Mouse (Mus musculus): Measurements from ENCODE around the gene Hspa4.
A peak's percentile ranks its signal among the peaks of the same experiment; 100 is the strongest.

Gene Hspa4

GRCm38 (mm10) chr11:53252186-53253119 is 47.8 kb downstream of the Hspa4 start:
- Histone ChIP-seq H3K36me3 (ENCODE audit: insufficient read depth, low read length) (peaks cover 11% of the 10 kb centered on the region), H3K9me3 (ENCODE audit: low read length) (no peaks in the 10 kb centered on the region; the same call in 1 of the 2 replicates), H3K4me1 (replicated peaks; ENCODE audit: low read depth, low read length) (peaks cover 33% of the 10 kb centered on the region), H3K4me3 (replicated peaks; ENCODE audit: low read length) (no peak overlapping the region), H3K27me3 (ENCODE audit: insufficient read depth, low read length) (no peaks in the 10 kb centered on the region)
- TF ChIP-seq CTCF (conservative IDR thresholded peaks at IDR 0.05; ENCODE audit: low read length) (no peak), POU5F1 (IDR thresholded peaks at IDR 0.05; ENCODE audit: borderline replicate concordance, low read length) (no peak)

- Histone ChIP-seq H3K4me3 (replicated peaks; ENCODE audit: low read length) (no peak overlapping the region), H3K9me3 (ENCODE audit: low read length) (no peaks in the 10 kb centered on the region; the same call in 1 of the 2 replicates), H3K36me3 (ENCODE audit: insufficient read depth, low read length) (no peaks in the 10 kb centered on the region), H3K27me3 (ENCODE audit: insufficient read depth, low read length) (no peaks in the 10 kb centered on the region), H3K4me1 (replicated peaks; ENCODE audit: low read depth, low read length) (peaks cover 22% of the 10 kb centered on the region; the same call in 1 of the 2 replicates)
- TF ChIP-seq NANOG (IDR thresholded peaks at IDR 0.05; ENCODE audit: borderline replicate concordance, low read length) (no peak), POU5F1 (IDR thresholded peaks at IDR 0.05; ENCODE audit: borderline replicate concordance, low read length) (no peak), CTCF (conservative IDR thresholded peaks at IDR 0.05; ENCODE audit: low read length) (no peak)
Observed at GRCm38 (mm10) chr11:53250796-53251195, 49.5 kb downstream of the Hspa4 start.

GRCm38 (mm10) chr11:53249686-53250085 is 50.6 kb downstream of the Hspa4 start:
- H3K9me3 ChIP-seq (ENCODE audit: low read length), result peaks cover 5% of the 10 kb centered on the region
- H3K4me1 ChIP-seq (replicated peaks; ENCODE audit: low read depth, low read length), result peaks cover 22% of the 10 kb centered on the region; the same call in 1 of the 2 replicates
- no peak overlapping the region for H3K4me3 ChIP-seq (replicated peaks; ENCODE audit: low read length)
- no peaks in the 10 kb centered on the region for H3K36me3 ChIP-seq (ENCODE audit: insufficient read depth, low read length)
- H3K27me3 ChIP-seq (ENCODE audit: insufficient read depth, low read length), result no peaks in the 10 kb centered on the region
- TF ChIP-seq POU5F1 (IDR thresholded peaks at IDR 0.05; ENCODE audit: borderline replicate concordance, low read length), result no peak
- no peak for TF ChIP-seq NANOG (IDR thresholded peaks at IDR 0.05; ENCODE audit: borderline replicate concordance, low read length)
- no peak for TF ChIP-seq CTCF (conservative IDR thresholded peaks at IDR 0.05; ENCODE audit: low read length)

GRCm38 (mm10) chr11:53245561-53245960 is 54.7 kb downstream of the Hspa4 start:
- no peaks in the 10 kb centered on the region for H3K36me3 ChIP-seq (ENCODE audit: insufficient read depth, low read length)
- peaks cover 12% of the 10 kb centered on the region for H3K9me3 ChIP-seq (ENCODE audit: low read length)
- TF ChIP-seq NANOG (IDR thresholded peaks at IDR 0.05; ENCODE audit: borderline replicate concordance, low read length) (no peak), CTCF (conservative IDR thresholded peaks at IDR 0.05; ENCODE audit: low read length) (no peak), POU5F1 (IDR thresholded peaks at IDR 0.05; ENCODE audit: borderline replicate concordance, low read length) (no peak)
- H3K4me1 ChIP-seq (replicated peaks; ENCODE audit: low read depth, low read length), result peaks cover 26% of the 10 kb centered on the region
- H3K27me3 ChIP-seq (ENCODE audit: insufficient read depth, low read length), result peaks cover 5% of the 10 kb centered on the region
- H3K4me3 ChIP-seq (replicated peaks; ENCODE audit: low read length), result no peak overlapping the region

- TF ChIP-seq CTCF (conservative IDR thresholded peaks at IDR 0.05; ENCODE audit: low read length) (peak; percentile 97), POU5F1 (IDR thresholded peaks at IDR 0.05; ENCODE audit: borderline replicate concordance, low read length) (no peak), NANOG (IDR thresholded peaks at IDR 0.05; ENCODE audit: borderline replicate concordance, low read length) (no peak)
- Histone ChIP-seq H3K36me3 (ENCODE audit: insufficient read depth, low read length) (no peaks in the 10 kb centered on the region), H3K4me3 (replicated peaks; ENCODE audit: low read length) (0 out of 2 replicates have a peak overlapping the region, but pooled peaks have one; percentile 7)
Observed at GRCm38 (mm10) chr11:53243199-53243598, 57.1 kb downstream of the Hspa4 start.

GRCm38 (mm10) chr11:53233590-53233989 is 66.7 kb downstream of the Hspa4 start:
- H3K4me1 ChIP-seq (replicated peaks; ENCODE audit: low read depth, low read length), result no peaks in the 10 kb centered on the region
- H3K4me3 ChIP-seq (replicated peaks; ENCODE audit: low read length), result no peak overlapping the region
- H3K9me3 ChIP-seq (ENCODE audit: low read length), result peaks cover 25% of the 10 kb centered on the region
- H3K36me3 ChIP-seq (ENCODE audit: insufficient read depth, low read length), result no peaks in the 10 kb centered on the region
- TF ChIP-seq POU5F1 (IDR thresholded peaks at IDR 0.05; ENCODE audit: borderline replicate concordance, low read length) (no peak), NANOG (IDR thresholded peaks at IDR 0.05; ENCODE audit: borderline replicate concordance, low read length) (no peak), CTCF (conservative IDR thresholded peaks at IDR 0.05; ENCODE audit: low read length) (no peak)
- no peaks in the 10 kb centered on the region for H3K27me3 ChIP-seq (ENCODE audit: insufficient read depth, low read length)

More at GRCm38 (mm10) chr11:53243199-53243598, 57.1 kb downstream of the Hspa4 start:
- peaks cover 5% of the 10 kb centered on the region for H3K27me3 ChIP-seq (ENCODE audit: insufficient read depth, low read length)
- peaks cover 12% of the 10 kb centered on the region for H3K9me3 ChIP-seq (ENCODE audit: low read length)
- H3K4me1 ChIP-seq (replicated peaks; ENCODE audit: low read depth, low read length), result peaks cover 22% of the 10 kb centered on the region

- Histone ChIP-seq H3K4me1 (replicated peaks; ENCODE audit: low read depth, low read length) (no peaks in the 10 kb centered on the region), H3K36me3 (ENCODE audit: insufficient read depth, low read length) (no peaks in the 10 kb centered on the region), H3K9me3 (ENCODE audit: low read length) (peaks cover 16% of the 10 kb centered on the region), H3K4me3 (replicated peaks; ENCODE audit: low read length) (no peak overlapping the region), H3K27me3 (ENCODE audit: insufficient read depth, low read length) (no peaks in the 10 kb centered on the region)
- TF ChIP-seq CTCF (conservative IDR thresholded peaks at IDR 0.05; ENCODE audit: low read length), result no peak
- no peak for TF ChIP-seq NANOG (IDR thresholded peaks at IDR 0.05; ENCODE audit: borderline replicate concordance, low read length)
- no peak for TF ChIP-seq POU5F1 (IDR thresholded peaks at IDR 0.05; ENCODE audit: borderline replicate concordance, low read length)
Observed at GRCm38 (mm10) chr11:53231836-53232235, 68.4 kb downstream of the Hspa4 start.

- Histone ChIP-seq H3K4me1 (replicated peaks; ENCODE audit: low read depth, low read length) (no peaks in the 10 kb centered on the region), H3K4me3 (replicated peaks; ENCODE audit: low read length) (no peak overlapping the region), H3K36me3 (ENCODE audit: insufficient read depth, low read length) (no peaks in the 10 kb centered on the region), H3K27me3 (ENCODE audit: insufficient read depth, low read length) (no peaks in the 10 kb centered on the region), H3K9me3 (ENCODE audit: low read length) (peaks cover 7% of the 10 kb centered on the region; the same call in 1 of the 2 replicates)
- no peak for TF ChIP-seq CTCF (conservative IDR thresholded peaks at IDR 0.05; ENCODE audit: low read length)
- no peak for TF ChIP-seq POU5F1 (IDR thresholded peaks at IDR 0.05; ENCODE audit: borderline replicate concordance, low read length)
- TF ChIP-seq NANOG (IDR thresholded peaks at IDR 0.05; ENCODE audit: borderline replicate concordance, low read length), result no peak
Observed at GRCm38 (mm10) chr11:53229011-53229410, 71.2 kb downstream of the Hspa4 start.

Measured in E14TG2a.4 (cell line).